23 mouse cellular contexts compared by ENCODE assay signal in genomic region chr13:95056501-95057280, GRCm38 (mm10).
DNase-seq lines count a peak whose midpoint lies in the region; ATAC-seq lines count a peak whose summit lies in the region.
"Had no signal": no experiment of that assay in that cellular context is flagged by ENCODE, and none has a peak within 500 bp of the region (broad histone marks: within the 10 kb centered on the region; RNA-seq: fewer than 3 reads in every experiment).

No protein-coding gene starts in this region.

- H3K27ac ChIP-seq in kidney, embryonic 15.5 days, result peak overlapping the region; percentile 78
- H3K27ac ChIP-seq in limb, embryonic 12.5 days, result 0 out of 2 replicates have a peak overlapping the region, but pooled peaks have one; percentile 45
- H3K27ac ChIP-seq: heart, adult 2 months; heart, embryonic 15.5 days; intestine, embryonic 15.5 days; layer of hippocampus, adult 2 months had no signal

- WGBS in kidney, embryonic 15.5 days, result 82% methylated on average over 11 of the region's 11 CpGs
- WGBS in limb, embryonic 12.5 days, result 63% methylated on average over 11 of the region's 11 CpGs

- H3K4me3 ChIP-seq in kidney, embryonic 15.5 days (replicated peaks), result no peak overlapping the region
- H3K4me3 ChIP-seq in limb, embryonic 12.5 days (replicated peaks), result no peak overlapping the region
- H3K4me3 ChIP-seq: heart, adult 2 months; heart, embryonic 15.5 days; intestine, embryonic 15.5 days; layer of hippocampus, adult 2 months had no signal

- H3K36me3 ChIP-seq in kidney, embryonic 15.5 days, result no peaks in the 10 kb centered on the region
- H3K36me3 ChIP-seq in limb, embryonic 12.5 days, result no peaks in the 10 kb centered on the region
- H3K36me3 ChIP-seq: heart, embryonic 15.5 days; intestine, embryonic 15.5 days had no signal

- DNase-seq in heart, adult 11 months, result peak; percentile 86
- DNase-seq in heart, adult 8-10 months (ENCODE audit: low spot score), result no peak
- DNase-seq in kidney, postnatal 14 days, result no peak
- DNase-seq in lung, postnatal 25 days (ENCODE audit: low spot score), result peak; percentile 29
- no peak for DNase-seq in thymus, adult 18-20 months
- no peak for DNase-seq in adrenal gland, postnatal 10 days
- DNase-seq: adrenal gland, postnatal 36 days; cerebellum, adult 11 months; cerebellum, adult 9-11 months; gastrocnemius, postnatal 25 days; heart, adult 2 months; heart, postnatal 4 days; liver, postnatal 0 days; midbrain, embryonic 14.5 days; right cerebral cortex, postnatal 14 days; thymus, postnatal 25 days had no signal

- H3K9ac ChIP-seq in kidney, embryonic 15.5 days, result no peak overlapping the region
- 0 out of 2 replicates have a peak overlapping the region, but pooled peaks have one; percentile 23 for H3K9ac ChIP-seq in limb, embryonic 12.5 days (replicated peaks)
- H3K9ac ChIP-seq: heart, embryonic 15.5 days; intestine, embryonic 15.5 days; liver, postnatal 0 days had no signal

- H3K4me2 ChIP-seq in kidney, embryonic 15.5 days, result no peak overlapping the region
- no peak overlapping the region for H3K4me2 ChIP-seq in limb, embryonic 12.5 days
- H3K4me2 ChIP-seq: heart, embryonic 15.5 days; intestine, embryonic 15.5 days; liver, embryonic 11.5 days had no signal

- H3K9me3 ChIP-seq in kidney, embryonic 15.5 days (replicated peaks), result peaks cover 4% of the 10 kb centered on the region; the same call in 1 of the 2 replicates
- no peaks in the 10 kb centered on the region for H3K9me3 ChIP-seq in limb, embryonic 12.5 days
- H3K9me3 ChIP-seq: heart, embryonic 15.5 days; intestine, embryonic 15.5 days had no signal

- H3K4me1 ChIP-seq in kidney, embryonic 15.5 days, result peaks cover 7% of the 10 kb centered on the region; the same call in 1 of the 2 replicates
- H3K4me1 ChIP-seq in limb, embryonic 12.5 days (replicated peaks), result peaks cover 18% of the 10 kb centered on the region
- H3K4me1 ChIP-seq: heart, embryonic 15.5 days; intestine, embryonic 15.5 days had no signal

- no peaks in the 10 kb centered on the region for H3K27me3 ChIP-seq in kidney, embryonic 15.5 days
- H3K27me3 ChIP-seq in limb, embryonic 12.5 days, result no peaks in the 10 kb centered on the region
- H3K27me3 ChIP-seq: heart, embryonic 15.5 days; intestine, embryonic 15.5 days had no signal

- no peak for ATAC-seq in kidney, embryonic 15.5 days (replicated peaks; ENCODE audit: low FRiP score)
- ATAC-seq in limb, embryonic 12.5 days (ENCODE audit: insufficient number of reproducible peaks, insufficient read depth, low FRiP score, low TSS enrichment, low read depth), result no peak
- ATAC-seq: hindbrain, embryonic 16.5 days; intestine, embryonic 15.5 days; liver, postnatal 0 days had no signal

Comparison
In these comparisons a context has a peak if more than half of its experiments do, and no peak if none do; other contexts are left out.
1. DNase-seq: peak in heart, adult 11 months (single experiment) and lung, postnatal 25 days (single experiment); none in heart, adult 8-10 months (single experiment), kidney, postnatal 14 days (single experiment), thymus, adult 18-20 months (0 of 2) and adrenal gland, postnatal 10 days (single experiment).